Mouse (Mus musculus) myocyte (in vitro differentiated cells): ENCODE data around the gene Doxl2. TPM values are rescaled to one million over a fixed set of nuclear protein-coding genes. Genes with fewer than 3 reads are reported as not detected.
"Not testable (repeated sequence)": the region's sequence is repeated elsewhere in the genome, so short reads cannot be mapped to it uniquely, and the experiment has no call there.

Experiments used
- H3K27me3 ChIP-seq: one replicate; pipeline ENCODE4 v1.6.1; 2011; ENCODE audit not compliant: control insufficient read depth, insufficient read depth, insufficient read length
- H3K36me3 ChIP-seq: one replicate; pipeline ENCODE4 v1.6.1; 2011; ENCODE audit not compliant: control insufficient read depth, insufficient read depth
- H3K4me2 ChIP-seq: one replicate; pipeline ENCODE4 v1.6.1; 2011; ENCODE audit warnings: low read depth, control low read depth
- H3K4me3 ChIP-seq: one replicate; pipeline ENCODE4 v1.5.1; 2011; ENCODE audit warnings: mild to moderate bottlenecking, control low read depth, moderate library complexity
- H3K79me2 ChIP-seq: one replicate; pipeline ENCODE4 v1.6.1; 2011; ENCODE audit not compliant: control insufficient read depth, insufficient read depth
- H3ac ChIP-seq: one replicate; pipeline ENCODE4 v1.6.1; 2011; ENCODE audit not compliant: control insufficient read depth, insufficient read length
- CEBPB ChIP-seq: IDR thresholded peaks from 2 replicates; pipeline ENCODE4 v1.6.1; 2011; ENCODE audit warnings: mild to moderate bottlenecking, moderate library complexity; ENCODE audit not compliant: poor library complexity, insufficient read depth, severe bottlenecking
- E2F4 ChIP-seq: IDR thresholded peaks from one replicate; pipeline ENCODE4 v1.6.1; 2011; ENCODE audit warnings: mild to moderate bottlenecking, control low read depth, moderate library complexity; ENCODE audit not compliant: insufficient read depth
- MAX ChIP-seq: IDR thresholded peaks from one replicate; pipeline ENCODE4 v1.6.1; 2011; ENCODE audit warnings: low read depth, mild to moderate bottlenecking, control low read depth
- MYOD1 ChIP-seq, 3 experiments: IDR thresholded peaks; one replicate each; pipeline ENCODE4 v1.6.1; 2011; ENCODE audit warnings: control low read depth in 2 of 3, low read depth in 2 of 3, mild to moderate bottlenecking in 2 of 3, moderate library complexity in 1 of 3; ENCODE audit not compliant: insufficient read length in 2 of 3, control insufficient read depth in 1 of 3
- MYOG ChIP-seq, 3 experiments: IDR thresholded peaks; one replicate each; pipeline ENCODE4 v1.6.1; 2011; ENCODE audit warnings: control low read depth in 2 of 3, low read depth in 2 of 3, mild to moderate bottlenecking in 2 of 3; ENCODE audit not compliant: insufficient read length in 2 of 3, control insufficient read depth in 1 of 3, insufficient read depth in 1 of 3
- POLR2A ChIP-seq: IDR thresholded peaks from one replicate; pipeline ENCODE4 v1.6.1; 2011; ENCODE audit warnings: low read depth, mild to moderate bottlenecking, control low read depth, moderate library complexity; ENCODE audit not compliant: insufficient read length
- POLR2AphosphoS2 ChIP-seq: IDR thresholded peaks from one replicate; pipeline ENCODE4 v1.6.1; 2011; ENCODE audit warnings: low read depth, control low read depth; ENCODE audit not compliant: insufficient read length
- REST ChIP-seq: IDR thresholded peaks from one replicate; pipeline ENCODE4 v1.6.1; 2011; ENCODE audit warnings: mild to moderate bottlenecking, control low read depth, moderate library complexity; ENCODE audit not compliant: insufficient read depth, insufficient read length
- SRF ChIP-seq: IDR thresholded peaks from one replicate; pipeline ENCODE4 v1.6.1; 2011; ENCODE audit warnings: low read depth; ENCODE audit not compliant: control insufficient read depth, insufficient read length
- TCF12 ChIP-seq: IDR thresholded peaks from one replicate; pipeline ENCODE4 v1.6.1; 2011; ENCODE audit warnings: mild to moderate bottlenecking, control low read depth; ENCODE audit not compliant: poor library complexity, insufficient read depth, severe bottlenecking
- TCF3 ChIP-seq: IDR thresholded peaks from one replicate; pipeline ENCODE4 v1.6.1; 2011; ENCODE audit warnings: low read depth, control low read depth; ENCODE audit not compliant: insufficient read length
- USF1 ChIP-seq: IDR thresholded peaks from one replicate; pipeline ENCODE4 v1.6.1; 2011; ENCODE audit warnings: low read depth, mild to moderate bottlenecking, control low read depth, moderate library complexity
- polyA plus RNA-seq: library from polyadenylated mRNA; unstranded; fragments of >200 nt; fragmentation: generic; extraction: Trizol; gene quantifications from one replicate; pipeline ENCODE4 v1.2.1, GENCODE M21; 2012; ENCODE audit warnings: missing spikeins

The Doxl2 gene
- polyA plus RNA-seq, 1 experiment = not detected

DNA sequence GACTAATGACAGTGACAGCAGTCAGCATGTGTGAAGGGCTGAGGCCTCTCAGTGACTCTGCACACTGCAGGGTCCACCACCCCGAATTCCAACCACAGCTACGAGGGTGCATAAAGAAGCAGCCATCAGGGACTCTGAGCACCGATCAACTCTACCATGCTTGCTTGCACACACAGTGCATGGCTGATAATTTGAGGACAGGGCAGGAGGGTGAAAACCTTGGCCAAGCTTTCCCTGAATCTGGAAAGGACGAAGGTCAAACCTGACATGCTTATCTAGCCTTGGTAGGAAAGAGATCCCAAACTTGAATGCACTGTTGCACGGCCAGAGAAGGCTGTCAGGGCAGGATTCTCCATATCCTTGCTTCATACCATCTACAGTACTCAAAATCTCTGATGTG is 21.5 kb upstream of the Doxl2 start:
- no peak for TF ChIP-seq SRF
- no peak for TF ChIP-seq TCF3
- TF ChIP-seq POLR2A = no peak
- TF ChIP-seq POLR2AphosphoS2 = no peak
- no peak for TF ChIP-seq CEBPB
- no peak for TF ChIP-seq MYOD1 (IDR thresholded peaks at IDR 0.05; ENCODE audit: control insufficient read depth in 1 of 3, insufficient read length in 2 of 3, low read depth in 2 of 3)
- TF ChIP-seq USF1 = no peak
- Histone ChIP-seq H3K79me2 (no peaks in the 10 kb centered on the region), H3K4me3 (no peak overlapping the region)

DNA sequence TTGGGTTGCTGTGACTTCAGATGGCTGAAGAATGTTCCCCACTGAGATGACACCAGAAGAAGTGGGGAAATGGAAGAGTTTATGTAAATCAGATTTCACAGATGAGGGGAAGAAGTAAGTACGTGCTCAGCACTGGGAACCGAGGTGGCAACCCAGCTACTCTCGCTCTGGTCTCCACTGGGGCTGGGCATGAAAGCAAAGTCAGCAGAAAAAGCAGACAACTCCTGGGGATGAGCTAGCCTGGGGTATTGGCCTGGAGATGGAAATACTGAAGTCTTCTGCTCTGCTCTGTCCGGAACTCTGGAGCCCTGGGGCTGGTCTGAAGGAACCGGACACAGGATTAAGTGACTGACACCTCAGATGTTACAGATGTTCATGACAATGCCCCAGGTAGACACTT is 20.6 kb upstream of the Doxl2 start:
- no peak overlapping the region for H3K4me3 ChIP-seq
- no peaks in the 10 kb centered on the region for H3K79me2 ChIP-seq
- no peaks in the 10 kb centered on the region for H3K36me3 ChIP-seq
- H3K27me3 ChIP-seq = no peaks in the 10 kb centered on the region
- no peak overlapping the region for H3ac ChIP-seq
- TF ChIP-seq POLR2A = no peak
- no peak for TF ChIP-seq REST
- TF ChIP-seq TCF12 = no peak
- no peak for TF ChIP-seq MAX
- TF ChIP-seq CEBPB = no peak
- TF ChIP-seq E2F4 = no peak
- no peak for TF ChIP-seq MYOD1 (IDR thresholded peaks at IDR 0.05; ENCODE audit: control insufficient read depth in 1 of 3, insufficient read length in 2 of 3, low read depth in 2 of 3)
- no peak overlapping the region for H3K4me2 ChIP-seq

More for the DNA sequence above, 21.5 kb upstream of the Doxl2 start:
- H3ac ChIP-seq = no peak overlapping the region
- H3K27me3 ChIP-seq = no peaks in the 10 kb centered on the region
- H3K4me2 ChIP-seq = no peak overlapping the region
- H3K36me3 ChIP-seq = no peaks in the 10 kb centered on the region

DNA sequence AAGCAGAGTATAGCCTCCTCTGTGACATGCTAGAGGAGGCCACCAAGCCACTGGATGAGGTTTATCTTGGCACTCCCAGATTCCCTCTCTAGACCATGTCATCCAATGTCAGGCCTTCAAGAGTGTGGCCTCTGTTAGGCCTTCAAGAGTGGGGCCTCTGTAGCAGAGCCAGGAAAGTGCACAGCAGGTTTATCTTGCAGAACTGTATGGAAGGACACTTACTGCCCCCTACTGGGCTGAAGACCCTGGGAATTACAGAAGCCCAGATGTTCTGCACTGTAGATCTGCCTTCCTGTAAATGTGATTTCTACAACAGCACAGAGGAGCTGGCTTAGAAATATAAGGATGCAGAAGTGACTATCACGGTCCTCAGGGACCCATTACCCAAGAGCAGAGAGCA is 19.8 kb upstream of the Doxl2 start:
- H3K79me2 ChIP-seq = no peaks in the 10 kb centered on the region

DNA sequence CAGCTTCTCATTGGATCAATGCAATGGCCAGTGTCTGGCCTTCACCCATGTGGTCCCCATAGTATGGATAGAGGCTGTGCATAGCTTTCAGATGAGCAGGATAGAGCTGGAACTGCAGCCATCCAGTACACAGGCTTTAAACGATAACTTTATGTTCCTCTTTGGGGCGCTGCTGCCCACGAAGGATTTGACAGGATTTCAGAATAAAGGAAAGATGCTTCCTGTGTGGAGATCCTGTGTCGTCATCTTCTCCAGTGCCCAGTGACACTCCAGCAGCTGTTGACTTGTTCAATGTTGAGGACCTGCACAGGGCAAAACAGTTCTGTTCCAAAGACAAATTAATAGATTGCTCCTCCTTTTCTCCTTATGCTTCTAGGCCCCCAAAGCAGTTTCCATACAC is 18.0 kb upstream of the Doxl2 start:
- Histone ChIP-seq H3K79me2 (no peaks in the 10 kb centered on the region), H3ac (no peak overlapping the region), H3K4me2 (no peak overlapping the region), H3K27me3 (no peaks in the 10 kb centered on the region), H3K36me3 (no peaks in the 10 kb centered on the region), H3K4me3 (no peak overlapping the region)
- no peak for TF ChIP-seq USF1

More for the DNA sequence above, 19.8 kb upstream of the Doxl2 start:
- Histone ChIP-seq H3K27me3 (no peaks in the 10 kb centered on the region), H3K4me2 (no peak overlapping the region), H3ac (no peak overlapping the region), H3K4me3 (no peak overlapping the region), H3K36me3 (no peaks in the 10 kb centered on the region)
- no peak for TF ChIP-seq REST
- no peak for TF ChIP-seq TCF3
- TF ChIP-seq POLR2AphosphoS2 = no peak
- no peak for TF ChIP-seq SRF
- TF ChIP-seq TCF12 = no peak

DNA sequence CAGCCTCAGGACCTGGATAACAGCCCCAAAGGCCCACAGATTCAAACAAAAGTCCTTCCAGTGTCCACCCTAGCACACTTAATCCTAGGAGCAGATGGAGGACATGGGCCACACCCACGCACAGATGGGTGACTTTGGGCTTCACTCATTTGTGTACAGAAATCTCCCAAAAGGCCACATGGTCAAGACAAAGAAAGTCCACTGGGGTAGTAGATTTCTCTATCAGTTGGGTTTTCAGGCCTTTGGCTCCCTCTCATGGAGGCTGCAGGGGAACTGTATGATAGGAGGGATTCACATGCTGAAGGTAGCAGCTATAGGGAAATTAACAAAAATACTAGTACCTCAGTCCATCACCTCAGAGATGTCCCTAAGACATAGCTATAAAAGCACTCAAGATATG is 16.7 kb upstream of the Doxl2 start:
- TF ChIP-seq MYOG (IDR thresholded peaks at IDR 0.05; ENCODE audit: control insufficient read depth in 1 of 3, insufficient read depth in 1 of 3, insufficient read length in 2 of 3, low read depth in 2 of 3) (no peak), POLR2AphosphoS2 (no peak), MAX (no peak), E2F4 (no peak)
- Histone ChIP-seq H3K4me3 (no peak overlapping the region), H3K79me2 (no peaks in the 10 kb centered on the region), H3K4me2 (no peak overlapping the region), H3K36me3 (no peaks in the 10 kb centered on the region), H3ac (no peak overlapping the region), H3K27me3 (no peaks in the 10 kb centered on the region)

DNA sequence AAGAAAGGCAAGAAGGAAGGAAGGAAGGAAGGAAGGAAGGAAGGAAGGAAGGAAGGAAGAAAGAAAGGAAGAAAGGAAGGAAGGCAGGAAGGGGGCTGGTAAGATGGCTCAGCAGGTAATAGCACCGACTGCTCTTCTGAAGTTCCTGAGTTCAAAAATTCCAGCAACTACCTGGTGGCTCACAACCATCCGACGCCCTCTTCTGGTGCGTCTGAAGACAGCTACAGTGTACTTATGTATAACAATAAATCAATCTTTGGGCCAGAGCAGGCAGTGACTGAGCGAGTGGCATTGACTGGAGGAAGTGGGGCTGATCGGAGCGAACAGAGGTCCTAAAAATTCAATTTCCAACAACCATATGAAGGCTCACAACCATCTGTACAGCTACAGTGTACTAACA is 15.6 kb upstream of the Doxl2 start:
- not testable (repeated sequence) for H3K4me3 ChIP-seq, H3ac ChIP-seq, H3K36me3 ChIP-seq, H3K27me3 ChIP-seq, H3K79me2 ChIP-seq, H3K4me2 ChIP-seq

DNA sequence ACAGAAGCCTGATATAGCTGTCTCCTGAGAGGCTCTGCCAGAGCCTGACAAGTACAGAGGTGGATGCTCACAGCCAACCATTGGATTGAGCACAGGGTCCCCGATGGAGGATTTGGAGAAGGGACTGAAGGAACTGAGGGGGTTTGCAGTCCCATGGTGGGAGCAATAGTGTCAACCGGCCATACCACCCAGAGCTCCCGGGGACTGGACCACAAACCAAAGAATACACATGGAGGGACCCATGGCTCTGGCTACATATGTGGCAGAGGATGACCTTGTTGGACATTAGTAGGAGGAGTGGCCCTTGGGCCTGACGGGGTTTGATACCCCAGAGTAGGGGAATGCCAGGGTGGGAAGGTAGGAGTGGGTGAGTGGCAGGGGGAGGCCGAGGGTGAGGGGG is 8.1 kb upstream of the Doxl2 start:
- not testable (repeated sequence) for H3K27me3 ChIP-seq, H3ac ChIP-seq, H3K36me3 ChIP-seq, H3K4me2 ChIP-seq, H3K79me2 ChIP-seq, H3K4me3 ChIP-seq
